Mouse (Mus musculus): ENCODE results near the gene Prpf18.

GRCm38 (mm10) chr2:4668626-4669025 lies 16.7 kb upstream of the Prpf18 start:
- TF ChIP-seq CTCF (IDR thresholded peaks at IDR 0.05; ENCODE audit: low read depth) (no peak), EP300 (IDR thresholded peaks at IDR 0.05; ENCODE audit: low read depth) (no peak)

Data from liver, postnatal 0 days (tissue).